Mouse (Mus musculus) ES-E14 (cell line): ENCODE results near the gene Dcaf8.

Source experiments
- CHD2 ChIP-seq: IDR thresholded peaks from 2 replicates; pipeline ENCODE4 v1.6.1; 2014; ENCODE audit warnings: mild to moderate bottlenecking, low read depth, low read length, inconsistent platforms
- HCFC1 ChIP-seq: IDR thresholded peaks from 2 replicates; pipeline ENCODE4 v1.6.1; 2012; ENCODE audit warnings: low read length, inconsistent platforms, borderline replicate concordance; ENCODE audit not compliant: insufficient read depth
- MAFK ChIP-seq: IDR thresholded peaks from 2 replicates; pipeline ENCODE4 v1.6.1; 2014; ENCODE audit warnings: mild to moderate bottlenecking, low read depth, low read length, inconsistent platforms; ENCODE audit not compliant: insufficient read depth
- ZC3H11A ChIP-seq: IDR thresholded peaks from 2 replicates; pipeline ENCODE4 v1.6.1; 2012; ENCODE audit warnings: low read depth, mild to moderate bottlenecking, inconsistent platforms, low read length, borderline replicate concordance
- ZNF384 ChIP-seq: IDR thresholded peaks from 2 replicates; pipeline ENCODE4 v1.6.1; 2012; ENCODE audit warnings: low read depth, low read length, inconsistent platforms

- TF ChIP-seq HCFC1 (no peak), MAFK (no peak), ZNF384 (no peak), CHD2 (no peak), ZC3H11A (no peak)
These were observed 65.9 kb downstream of the Dcaf8 start for GRCm38 (mm10) chr1:172213771-172214170.
